Mouse (Mus musculus) forebrain, postnatal 0 days (tissue): ENCODE measurements around the gene Utrn. TPM values are rescaled to one million over a fixed set of nuclear protein-coding genes. Genes with fewer than 3 reads are reported as not detected.
A peak's percentile ranks its signal among the peaks of the same experiment; 100 is the strongest.

Experiments used
- ATAC-seq: fragments of 200-750 bp; cut with Nextera tagmentation; 2 replicates; pipeline ENCODE4 v1.8.0; 2017; ENCODE audit warnings: mild to moderate bottlenecking, moderate library complexity
- DNase-seq: peaks from one replicate; pipeline ENCODE4 v3.0.0-alpha.2; 2015
- H3K27ac ChIP-seq: fragments of 300-500 bp; sonication (generic); 2 replicates; pipeline ENCODE4 v1.5.1; 2014; ENCODE audit warnings: low read depth, mild to moderate bottlenecking, antibody characterized with exemption, low read length, moderate library complexity, mixed read lengths
- H3K27me3 ChIP-seq: fragments of 300-500 bp; sonication (generic); 2 replicates; pipeline ENCODE4 v1.6.1; 2014; ENCODE audit warnings: mild to moderate bottlenecking, low read length, mixed read lengths; ENCODE audit not compliant: insufficient read depth
- H3K36me3 ChIP-seq: fragments of 300-500 bp; sonication (generic); 2 replicates; pipeline ENCODE4 v1.6.1; 2014; ENCODE audit warnings: mild to moderate bottlenecking, moderate library complexity; ENCODE audit not compliant: insufficient read depth
- H3K4me1 ChIP-seq: fragments of 300-500 bp; sonication (generic); 2 replicates; pipeline ENCODE4 v1.6.1; 2014; ENCODE audit warnings: antibody characterized with exemption; ENCODE audit not compliant: insufficient read depth
- H3K4me2 ChIP-seq: fragments of 300-500 bp; sonication (generic); 2 replicates; pipeline ENCODE4 v1.6.1; 2014; ENCODE audit warnings: low read depth, mild to moderate bottlenecking, moderate library complexity
- H3K4me3 ChIP-seq: fragments of 300-500 bp; sonication (generic); 2 replicates; pipeline ENCODE4 v1.5.1; 2014; ENCODE audit warnings: low read depth, low read length, mixed read lengths
- H3K9ac ChIP-seq: fragments of 300-500 bp; sonication (generic); 2 replicates; pipeline ENCODE4 v1.6.1; 2014; ENCODE audit warnings: mild to moderate bottlenecking
- H3K9me3 ChIP-seq: fragments of 300-500 bp; sonication (generic); 2 replicates; pipeline ENCODE4 v1.6.1; 2016; ENCODE audit warnings: low read length
- CTCF ChIP-seq: sonication (generic); IDR thresholded peaks from 2 replicates; pipeline ENCODE4 v1.5.1; 2016; ENCODE audit warnings: antibody characterized with exemption, control low read depth, low read depth
- WGBS: fragments of 180-500 bp; shearing (Covaris S2); extraction: QIAGEN DNeasy Blood & Tissue Kit; methylation state at CpG from one replicate; pipeline ENCODE4 v1.1.7; 2014; 5-methylcytosine and 5-hydroxymethylcytosine counted together
- polyA plus RNA-seq: library from polyadenylated mRNA; unstranded; fragments of >200 nt; fragmentation: Nextera tagmentation; extraction: Ambion mirVana; gene quantifications from 2 replicates; pipeline ENCODE4 v1.2.1, GENCODE M21; 2015
- total RNA-seq: library from RNA; depleted of rRNA; stranded (reverse); fragments of >200 nt; gene quantifications from 2 replicates; pipeline ENCODE4 v1.2.3, GENCODE M21; 2014

The Utrn gene
- total and polyA plus RNA-seq, 2 experiments from 2014 or later: 14.2 to 26.8 TPM

DNA sequence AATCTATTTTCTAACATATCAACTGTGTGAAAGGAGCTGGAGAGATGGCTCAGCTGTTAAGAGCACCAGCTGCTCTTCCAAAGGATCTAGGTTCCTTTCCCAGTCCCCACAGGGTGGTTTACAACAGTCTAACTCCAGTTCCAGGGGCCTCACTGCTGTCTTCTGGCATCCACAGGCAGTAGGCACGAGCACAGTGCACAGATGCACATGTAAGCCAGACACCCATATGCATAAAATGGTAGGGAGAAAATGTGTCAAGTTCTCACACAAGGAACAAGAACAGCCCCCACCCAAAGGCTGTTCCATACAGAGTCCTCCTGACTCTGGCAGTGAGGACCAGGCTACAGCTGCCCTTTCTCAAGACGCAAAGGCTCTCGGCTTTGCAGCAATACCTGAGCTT is 185.1 kb downstream of the Utrn start:
- no peak for TF ChIP-seq CTCF
- no peaks in the 10 kb centered on the region for H3K36me3 ChIP-seq
- no peaks in the 10 kb centered on the region for H3K27me3 ChIP-seq
- H3K9ac ChIP-seq: no peak overlapping the region
- H3K4me2 ChIP-seq: no peak overlapping the region
- H3K27ac ChIP-seq: no peak overlapping the region
- WGBS: 82% methylated on average over 3 of the region's 3 CpGs
- DNase-seq (peak; percentile 1), ATAC-seq (peak; percentile 77)
- H3K4me1 ChIP-seq: no peaks in the 10 kb centered on the region
- H3K4me3 ChIP-seq: no peak overlapping the region
- no peaks in the 10 kb centered on the region for H3K9me3 ChIP-seq

GRCm38 (mm10) chr10:12673309-12673708 is 195.9 kb downstream of the Utrn start:
- H3K4me1 ChIP-seq: no peaks in the 10 kb centered on the region
- no peak for TF ChIP-seq CTCF
- no peak overlapping the region for H3K9ac ChIP-seq
- H3K27me3 ChIP-seq: no peaks in the 10 kb centered on the region
- DNase-seq: no peak
- H3K4me3 ChIP-seq: no peak overlapping the region
- no peak for ATAC-seq
- H3K27ac ChIP-seq: no peak overlapping the region
- no peaks in the 10 kb centered on the region for H3K36me3 ChIP-seq
- WGBS: 94% methylated on average over 5 of the region's 5 CpGs
- no peak overlapping the region for H3K4me2 ChIP-seq
- no peaks in the 10 kb centered on the region for H3K9me3 ChIP-seq

DNA sequence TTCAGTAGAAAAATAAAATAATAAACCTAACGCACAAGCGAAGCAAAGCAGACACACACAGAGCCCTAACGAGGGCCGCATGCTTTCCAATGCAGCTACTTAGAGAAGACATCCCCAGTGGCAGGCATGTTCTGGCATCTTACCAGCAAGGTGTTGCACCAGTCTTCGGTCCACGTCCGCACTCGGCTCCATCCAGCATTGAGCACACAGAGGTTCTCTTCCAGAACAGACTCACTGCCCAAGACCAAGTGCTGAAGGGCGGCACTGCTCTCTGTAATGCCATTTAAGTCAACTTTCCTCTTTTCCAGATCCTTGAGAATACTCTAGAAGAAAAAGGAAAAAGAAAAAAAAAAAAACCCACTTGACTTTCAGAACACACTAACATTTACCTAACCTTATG is 197.6 kb downstream of the Utrn start:
- Histone ChIP-seq H3K27ac (no peak overlapping the region), H3K36me3 (no peaks in the 10 kb centered on the region), H3K4me1 (no peaks in the 10 kb centered on the region), H3K4me3 (no peak overlapping the region), H3K4me2 (no peak overlapping the region), H3K9me3 (no peaks in the 10 kb centered on the region), H3K27me3 (no peaks in the 10 kb centered on the region), H3K9ac (no peak overlapping the region)
- no peak for ATAC-seq
- 90% methylated on average over 9 of the region's 9 CpGs for WGBS
- no peak for DNase-seq
- no peak for TF ChIP-seq CTCF

GRCm38 (mm10) chr10:12662035-12662434 is 207.1 kb downstream of the Utrn start:
- 88% methylated on average over 4 of the region's 4 CpGs for WGBS
- ATAC-seq: no peak
- no peak overlapping the region for H3K27ac ChIP-seq

DNA sequence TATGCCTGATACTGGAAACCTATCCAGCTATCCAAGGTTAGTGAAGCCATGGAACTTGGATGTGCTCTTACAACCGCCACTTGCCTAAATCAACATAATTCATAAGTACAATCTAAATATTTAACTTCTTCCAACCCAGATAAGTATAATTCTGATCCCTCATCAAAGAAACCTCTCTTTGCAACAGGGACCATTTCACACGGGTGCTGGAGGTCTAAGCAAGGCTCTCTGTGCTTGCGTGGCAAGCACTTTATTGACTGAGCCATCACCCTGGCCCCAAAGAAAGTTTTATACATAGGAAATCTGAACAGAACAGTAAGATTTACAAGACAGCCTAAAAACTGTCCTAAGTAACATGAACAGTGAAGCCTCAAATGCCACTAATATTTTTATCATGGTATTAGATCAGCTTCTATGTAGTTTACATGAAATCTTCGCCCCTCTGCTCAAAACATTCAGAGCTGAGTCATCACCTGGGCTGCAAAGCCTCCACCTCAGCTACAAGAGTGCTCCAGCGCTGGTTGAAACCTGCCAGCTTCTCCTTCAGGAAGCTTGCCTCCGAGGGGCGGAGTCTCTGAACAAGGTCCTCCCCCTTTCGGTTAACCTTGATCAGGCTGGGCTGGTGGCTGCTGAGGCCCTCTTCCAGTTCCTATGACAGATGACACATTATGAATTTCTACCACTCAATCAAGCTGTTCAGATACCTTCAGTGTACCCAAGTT is 211.0 kb downstream of the Utrn start:
- no peaks in the 10 kb centered on the region for H3K27me3 ChIP-seq
- DNase-seq (no peak), ATAC-seq (no peak)

More at GRCm38 (mm10) chr10:12662035-12662434, 207.1 kb downstream of the Utrn start:
- TF ChIP-seq CTCF: peak; percentile 39
- no peak overlapping the region for H3K4me3 ChIP-seq
- H3K4me1 ChIP-seq: no peaks in the 10 kb centered on the region
- H3K4me2 ChIP-seq: no peak overlapping the region
- no peak for DNase-seq
- no peaks in the 10 kb centered on the region for H3K27me3 ChIP-seq
- no peaks in the 10 kb centered on the region for H3K36me3 ChIP-seq
- H3K9ac ChIP-seq: no peak overlapping the region
- H3K9me3 ChIP-seq: no peaks in the 10 kb centered on the region

GRCm38 (mm10) chr10:12652988-12653387 is 216.2 kb downstream of the Utrn start:
- H3K9me3 ChIP-seq: no peaks in the 10 kb centered on the region
- no peak for DNase-seq

More for the DNA sequence above, 211.0 kb downstream of the Utrn start:
- no peaks in the 10 kb centered on the region for H3K4me1 ChIP-seq
- TF ChIP-seq CTCF: no peak
- H3K4me2 ChIP-seq: no peak overlapping the region
- H3K36me3 ChIP-seq: no peaks in the 10 kb centered on the region
- no peak overlapping the region for H3K4me3 ChIP-seq
- no peak overlapping the region for H3K9ac ChIP-seq
- H3K27ac ChIP-seq: no peak overlapping the region
- WGBS: 85% methylated on average over 8 of the region's 8 CpGs
- H3K9me3 ChIP-seq: no peaks in the 10 kb centered on the region

GRCm38 (mm10) chr10:12646119-12646518 is 223.0 kb downstream of the Utrn start:
- Histone ChIP-seq H3K4me2 (no peak overlapping the region), H3K4me1 (no peaks in the 10 kb centered on the region), H3K9me3 (no peaks in the 10 kb centered on the region), H3K9ac (no peak overlapping the region), H3K27ac (no peak overlapping the region), H3K4me3 (no peak overlapping the region), H3K36me3 (no peaks in the 10 kb centered on the region), H3K27me3 (no peaks in the 10 kb centered on the region)
- no peak for DNase-seq
- no peak for ATAC-seq
- WGBS: 39% methylated on average over 5 of the region's 5 CpGs
- no peak for TF ChIP-seq CTCF

More at GRCm38 (mm10) chr10:12652988-12653387, 216.2 kb downstream of the Utrn start:
- 93% methylated on average over 3 of the region's 3 CpGs for WGBS
- Histone ChIP-seq H3K27me3 (no peaks in the 10 kb centered on the region), H3K36me3 (no peaks in the 10 kb centered on the region), H3K4me1 (no peaks in the 10 kb centered on the region), H3K9ac (no peak overlapping the region), H3K4me3 (no peak overlapping the region), H3K4me2 (no peak overlapping the region), H3K27ac (no peak overlapping the region)
- no peak for ATAC-seq
- no peak for TF ChIP-seq CTCF
